Mouse (Mus musculus): ENCODE results near the gene Ubp1.

The Ubp1 gene

GRCm38 (mm10) chr9:114014034-114014433 lies 83.3 kb downstream of the Ubp1 start:
- in situ Hi-C loops (cut with MboI, MseI), result no loop called here

DNA sequence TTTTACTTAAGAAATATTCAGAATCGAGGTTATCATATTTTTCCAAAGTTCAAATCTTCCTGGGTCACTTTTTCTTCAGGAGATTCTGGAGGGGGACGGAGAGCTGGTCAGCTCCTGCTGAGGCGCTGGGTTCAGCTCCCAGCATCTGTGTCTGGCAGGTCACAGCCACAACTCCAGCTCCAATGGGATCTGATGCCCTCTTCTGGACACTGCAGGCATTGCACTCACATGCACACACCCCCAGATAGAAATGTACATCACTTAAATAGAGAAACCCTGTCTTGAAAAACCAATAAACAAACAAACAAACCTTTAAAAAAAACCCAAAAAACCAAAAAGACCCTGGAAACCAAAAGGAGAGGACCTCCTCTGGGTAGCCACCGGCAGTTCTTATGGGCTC lies 85.0 kb downstream of the Ubp1 start:
- in situ Hi-C loops (cut with MboI, MseI), result no loop called here

DNA sequence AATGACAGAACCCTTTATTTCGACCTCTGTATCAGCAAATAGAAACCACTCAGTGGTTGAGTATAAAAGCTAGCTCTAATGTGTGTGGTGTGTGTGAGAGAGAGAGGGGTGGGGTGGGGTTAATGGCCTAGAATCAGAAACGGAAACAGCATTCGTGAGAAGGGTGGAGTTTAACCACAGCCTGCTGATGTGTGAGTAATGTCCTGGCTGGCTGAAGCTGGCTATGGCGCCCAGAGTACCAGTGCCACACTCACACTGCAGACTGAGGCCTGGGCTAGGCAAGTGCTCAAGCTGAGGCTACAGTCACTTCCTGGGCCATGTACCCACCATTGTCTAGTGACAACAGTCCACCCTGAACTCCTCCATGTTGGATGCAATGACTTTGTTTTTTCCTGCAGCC lies 85.7 kb downstream of the Ubp1 start:
- in situ Hi-C loops (cut with MboI, MseI), result no loop called here

GRCm38 (mm10) chr9:114019012-114019762 lies 88.5 kb downstream of the Ubp1 start:
- in situ Hi-C loops (cut with MboI, MseI), result no loop called here

- in situ Hi-C loops (cut with MboI, MseI), result no loop called here
Measured at GRCm38 (mm10) chr9:114022141-114022540, 91.4 kb downstream of the Ubp1 start.

- in situ Hi-C loops (cut with MboI, MseI), result no loop called here
Measured at GRCm38 (mm10) chr9:114025182-114025581, 94.4 kb downstream of the Ubp1 start.

GRCm38 (mm10) chr9:114025846-114026245 lies 95.1 kb downstream of the Ubp1 start:
- in situ Hi-C loops (cut with MboI, MseI), result no loop called here

DNA sequence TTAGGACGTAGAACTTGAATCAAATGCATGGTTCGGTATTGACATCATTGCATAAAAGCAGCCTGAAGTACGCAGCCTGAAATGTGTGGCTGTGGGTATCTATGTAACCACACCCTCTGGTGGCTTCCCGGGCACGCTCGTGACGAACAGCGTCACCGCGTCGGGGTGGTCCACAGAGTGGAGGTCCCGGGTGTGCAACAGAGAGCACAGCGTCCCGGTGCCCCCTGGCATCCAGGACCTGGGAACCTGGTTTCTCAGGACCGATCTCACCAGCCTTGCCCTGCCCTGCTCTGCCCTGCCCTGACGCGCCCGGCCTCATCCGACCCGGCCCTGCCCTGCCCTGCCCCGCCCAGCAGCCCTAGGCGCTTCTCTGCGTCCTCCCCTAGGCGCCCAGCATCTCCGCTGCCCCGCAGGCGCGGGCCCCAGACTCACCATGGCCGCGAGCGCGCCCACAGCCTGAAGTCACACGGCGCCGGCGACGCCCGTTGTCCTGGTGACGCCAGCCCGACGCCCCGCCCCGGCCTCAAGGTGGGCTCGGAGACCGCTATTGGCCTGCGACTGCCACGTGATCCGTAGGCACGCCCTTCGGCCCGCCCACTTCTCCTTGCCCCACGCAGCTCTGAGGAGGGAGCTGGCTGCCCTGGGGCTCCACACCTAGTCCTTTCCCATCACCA lies 95.7 kb downstream of the Ubp1 start:
- in situ Hi-C loops (cut with MboI, MseI), result no loop called here

All from T-helper 1 cell (primary cell).